Mouse (Mus musculus) bone marrow, adult 2 months (tissue): ENCODE measurements around the gene Arhgef17. TPM values are rescaled to one million over a fixed set of nuclear protein-coding genes. Genes with fewer than 3 reads are reported as not detected.

Experiments
- H3K27ac ChIP-seq: fragments of 200-500 bp; 2 replicates; pipeline ENCODE4 v1.5.1; 2012; ENCODE audit warnings: low read depth, mild to moderate bottlenecking, control low read depth, inconsistent platforms, low read length; ENCODE audit not compliant: control insufficient read depth, poor library complexity, insufficient read depth
- H3K4me1 ChIP-seq: fragments of 200-500 bp; 2 replicates; pipeline ENCODE4 v1.6.1; 2011; ENCODE audit warnings: low read length; ENCODE audit not compliant: control insufficient read depth, insufficient read depth
- H3K4me3 ChIP-seq: fragments of 200-500 bp; replicated peaks from 2 replicates; pipeline ENCODE3; 2011; ENCODE audit warnings: mild to moderate bottlenecking, low read depth, low read length, control low read depth; ENCODE audit not compliant: control insufficient read depth
- CTCF ChIP-seq: fragments of 200-500 bp; IDR thresholded peaks from 2 replicates; pipeline ENCODE4 v1.5.1; 2011; ENCODE audit warnings: low read length, control low read depth; ENCODE audit not compliant: control insufficient read depth, insufficient read depth
- POLR2A ChIP-seq: fragments of 200-500 bp; IDR thresholded peaks from 2 replicates; pipeline ENCODE4 v1.6.1; 2011; ENCODE audit warnings: low read depth, mild to moderate bottlenecking, control low read depth, low read length, borderline replicate concordance; ENCODE audit not compliant: control insufficient read depth
- WGBS: fragments of 180-500 bp; shearing (Covaris S2); methylation state at CpG from one replicate; pipeline ENCODE4 v1.1.7; 2018; 5-methylcytosine and 5-hydroxymethylcytosine counted together
- polyA plus RNA-seq: library from polyadenylated mRNA; stranded (reverse); fragments of >200 nt; gene quantifications from 2 replicates; pipeline ENCODE4 v1.2.4, GENCODE M21; 2011; ENCODE audit warnings: low replicate concordance; ENCODE audit not compliant: missing spikeins, insufficient read depth, insufficient read length

Arhgef17 gene
- polyA plus RNA-seq, 1 experiment, result 8.9 TPM

- no peak overlapping the region for H3K27ac ChIP-seq
- 78% methylated on average over 6 of the region's 6 CpGs for WGBS
- H3K4me3 ChIP-seq, result no peak overlapping the region
- H3K4me1 ChIP-seq, result no peaks in the 10 kb centered on the region
- TF ChIP-seq CTCF, result no peak
- no peak for TF ChIP-seq POLR2A
These were observed 14.2 kb downstream of the Arhgef17 start for GRCm38 (mm10) chr7:100917751-100918150.

- no peak overlapping the region for H3K4me3 ChIP-seq
- 88% methylated on average over 6 of the region's 6 CpGs for WGBS
- no peak overlapping the region for H3K27ac ChIP-seq
- no peak for TF ChIP-seq POLR2A
- TF ChIP-seq CTCF, result no peak
- no peaks in the 10 kb centered on the region for H3K4me1 ChIP-seq
These were observed 15.4 kb downstream of the Arhgef17 start for GRCm38 (mm10) chr7:100916526-100916925.

GRCm38 (mm10) chr7:100915204-100915603 is 16.7 kb downstream of the Arhgef17 start:
- no peaks in the 10 kb centered on the region for H3K4me1 ChIP-seq
- no peak overlapping the region for H3K4me3 ChIP-seq
- 82% methylated on average over 5 of the region's 5 CpGs for WGBS
- TF ChIP-seq POLR2A, result no peak
- TF ChIP-seq CTCF, result no peak
- no peak overlapping the region for H3K27ac ChIP-seq

DNA sequence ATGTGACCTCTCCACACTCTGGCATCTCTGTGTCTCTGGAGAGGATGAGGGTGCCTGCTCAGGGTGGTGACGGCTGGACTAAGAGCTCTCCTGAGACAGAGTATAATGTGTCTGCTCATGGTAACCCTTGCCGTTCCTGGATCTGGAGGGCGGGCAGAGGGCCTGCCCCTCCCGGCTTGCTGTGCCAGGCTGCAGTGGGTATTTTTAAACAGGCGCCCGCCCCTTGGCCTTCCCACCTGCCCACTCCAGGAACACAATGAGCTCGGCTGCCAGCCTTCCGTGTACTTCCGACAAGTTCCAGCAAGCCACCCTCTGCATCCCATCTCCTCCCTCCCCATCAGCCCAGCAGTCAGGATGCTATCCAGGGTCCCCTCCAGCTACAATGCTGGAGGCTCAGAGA is 20.1 kb downstream of the Arhgef17 start:
- no peak for TF ChIP-seq CTCF
- TF ChIP-seq POLR2A, result no peak
- Histone ChIP-seq H3K4me1 (no peaks in the 10 kb centered on the region), H3K27ac (no peak overlapping the region), H3K4me3 (no peak overlapping the region)
- WGBS, result 86% methylated on average over 9 of the region's 9 CpGs

GRCm38 (mm10) chr7:100911246-100911770 is 20.6 kb downstream of the Arhgef17 start:
- no peak overlapping the region for H3K27ac ChIP-seq
- no peak for TF ChIP-seq POLR2A
- TF ChIP-seq CTCF, result no peak
- no peak overlapping the region for H3K4me3 ChIP-seq
- 85% methylated on average over 2 of the region's 2 CpGs for WGBS
- H3K4me1 ChIP-seq, result no peaks in the 10 kb centered on the region

DNA sequence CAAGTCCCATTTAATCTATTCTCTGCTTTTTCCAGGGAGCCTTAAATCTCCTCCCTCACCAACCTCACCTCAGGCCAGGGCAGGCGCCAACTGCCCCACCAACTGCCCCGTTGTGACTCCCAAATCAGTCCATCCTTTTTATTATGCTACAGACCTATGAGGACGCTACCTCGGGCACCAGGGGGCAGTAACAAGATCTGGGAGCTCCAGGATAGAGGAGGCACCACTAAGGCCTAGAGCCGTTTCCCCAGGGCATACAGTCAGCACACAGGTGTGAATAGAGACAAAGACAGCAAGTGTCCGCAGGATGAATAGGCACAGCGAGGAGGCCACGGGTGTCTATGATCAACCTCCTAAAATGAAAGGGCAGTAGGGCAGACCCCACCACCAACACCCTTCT is 23.3 kb downstream of the Arhgef17 start:
- no peak overlapping the region for H3K27ac ChIP-seq
- WGBS, result 51% methylated on average over 8 of the region's 8 CpGs
- no peaks in the 10 kb centered on the region for H3K4me1 ChIP-seq
- no peak overlapping the region for H3K4me3 ChIP-seq
- no peak for TF ChIP-seq POLR2A
- TF ChIP-seq CTCF, result peak; percentile 22; the same call in 1 of the 2 replicates

DNA sequence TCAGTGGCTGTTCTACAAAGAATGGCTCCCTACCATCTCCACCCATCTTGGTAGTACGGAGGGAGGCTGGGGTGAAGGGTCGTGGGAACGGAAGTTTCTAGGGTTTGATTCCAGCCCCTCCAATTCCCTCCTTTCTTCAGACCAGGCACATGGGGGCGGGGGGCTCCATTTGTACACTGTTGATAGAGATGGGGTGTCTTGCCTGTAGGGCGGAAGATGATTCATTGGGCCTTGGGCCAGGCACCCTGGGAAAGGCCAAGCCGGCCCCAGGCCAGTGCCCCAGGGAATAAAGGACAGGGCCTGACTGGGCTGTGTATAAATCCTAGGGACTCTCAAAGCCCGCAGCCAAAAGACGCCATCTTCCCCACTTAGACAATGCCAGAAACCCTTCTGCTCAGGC is 23.8 kb downstream of the Arhgef17 start:
- WGBS, result 86% methylated on average over 8 of the region's 8 CpGs
- TF ChIP-seq POLR2A (no peak), CTCF (no peak)
- no peak overlapping the region for H3K4me3 ChIP-seq
- H3K4me1 ChIP-seq, result no peaks in the 10 kb centered on the region
- H3K27ac ChIP-seq, result no peak overlapping the region

DNA sequence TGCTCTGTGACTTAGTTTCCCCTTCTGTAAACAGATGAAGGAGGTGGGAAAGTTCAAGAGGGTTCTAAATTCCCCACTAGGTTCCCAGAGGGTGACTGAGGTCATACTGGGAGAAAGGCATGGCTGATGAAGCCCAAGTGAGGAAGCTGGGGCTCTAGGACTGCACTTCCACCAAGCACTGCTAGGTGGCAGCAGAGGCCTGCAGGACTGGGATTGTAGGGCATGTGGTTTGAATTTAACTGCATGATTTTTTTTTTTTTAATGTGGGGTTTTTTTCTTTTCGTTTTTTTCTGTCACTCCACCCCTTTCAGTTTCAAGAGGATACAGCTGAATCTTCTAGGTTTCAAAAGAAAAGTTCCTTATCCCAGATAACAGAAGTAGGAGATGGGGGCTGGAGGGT is 24.7 kb downstream of the Arhgef17 start:
- 0% methylated on average over 1 of the region's 1 CpGs for whole genome bisulfite sequencing
- TF ChIP-seq POLR2A (no peak), CTCF (peak; percentile 95)
- Histone ChIP-seq H3K4me1 (no peaks in the 10 kb centered on the region), H3K27ac (no peak overlapping the region), H3K4me3 (no peak overlapping the region)

GRCm38 (mm10) chr7:100906029-100906789 is 25.7 kb downstream of the Arhgef17 start:
- H3K4me1 ChIP-seq, result no peaks in the 10 kb centered on the region
- no peak overlapping the region for H3K4me3 ChIP-seq
- no peak overlapping the region for H3K27ac ChIP-seq
- 82% methylated on average over 10 of the region's 10 CpGs for WGBS
- TF ChIP-seq POLR2A, result no peak
- TF ChIP-seq CTCF, result no peak
